In genomic region chr12:116741300-116741699, GRCm38 (mm10) we compare ENCODE assay signal across 25 mouse cellular contexts.
"Had no signal": no experiment of that assay in that cellular context is flagged by ENCODE, and none has a peak within 500 bp of the region (broad histone marks: within the 10 kb centered on the region; RNA-seq: fewer than 3 reads in every experiment).

No protein-coding gene starts in this region.

- H3K4me3 ChIP-seq: gastrocnemius, adult 2 months; heart, embryonic 10.5 days; heart, embryonic 12.5 days; hindbrain, embryonic 10.5 days; intestine, embryonic 15.5 days; left cerebral cortex, adult 2 months; limb, embryonic 13.5 days; liver, embryonic 13.5 days; liver, embryonic 15.5 days had no signal

- DNase-seq: gastrocnemius, adult 2 months; gastrocnemius, postnatal 10 days; gastrocnemius, postnatal 25 days; heart, adult 18-20 months; heart, postnatal 10 days; heart, postnatal 4 days; kidney, adult 18-20 months; kidney, adult 8-10 months; kidney, postnatal 10 days; kidney, postnatal 25 days; kidney, postnatal 4 days; layer of hippocampus, adult 9-11 months; liver; liver, embryonic 13.5 days; liver, postnatal 0 days had no signal

- H3K4me2 ChIP-seq: heart, embryonic 12.5 days; intestine, embryonic 15.5 days; limb, embryonic 13.5 days; liver, embryonic 11.5 days; liver, embryonic 13.5 days; liver, embryonic 15.5 days had no signal

- H3K27ac ChIP-seq: gastrocnemius, adult 2 months; heart, embryonic 10.5 days; hindbrain, embryonic 10.5 days; intestine, embryonic 15.5 days; left cerebral cortex, adult 2 months; limb, embryonic 13.5 days; liver, embryonic 13.5 days; liver, embryonic 15.5 days had no signal

- H3K4me1 ChIP-seq: heart, embryonic 10.5 days; heart, embryonic 12.5 days; hindbrain, embryonic 10.5 days; intestine, embryonic 15.5 days; limb, embryonic 13.5 days; liver, embryonic 13.5 days; liver, embryonic 15.5 days had no signal

- H3K9ac ChIP-seq: heart, embryonic 12.5 days; intestine, embryonic 15.5 days; limb, embryonic 13.5 days; liver, embryonic 13.5 days; liver, embryonic 15.5 days; liver, postnatal 0 days had no signal

- H3K36me3 ChIP-seq: heart, embryonic 10.5 days; heart, embryonic 12.5 days; hindbrain, embryonic 10.5 days; intestine, embryonic 15.5 days; limb, embryonic 13.5 days; liver, embryonic 13.5 days; liver, embryonic 15.5 days had no signal

- H3K27me3 ChIP-seq: heart, embryonic 12.5 days; intestine, embryonic 15.5 days; limb, embryonic 13.5 days; liver, embryonic 13.5 days; liver, embryonic 15.5 days had no signal

- ATAC-seq: inflammation-experienced regulatory T-cells, adult 6 months; intestine, embryonic 15.5 days; intestine, postnatal 0 days; liver, postnatal 0 days had no signal

- H3K9me3 ChIP-seq: heart, embryonic 10.5 days; heart, embryonic 12.5 days; hindbrain, embryonic 10.5 days; intestine, embryonic 15.5 days; limb, embryonic 13.5 days; liver, embryonic 13.5 days; liver, embryonic 15.5 days had no signal
